Mouse (Mus musculus): ENCODE results near the gene Fasn. TPM values are rescaled to one million over a fixed set of nuclear protein-coding genes. Genes with fewer than 3 reads are reported as not detected.

Gene Fasn
- polyA plus RNA-seq, 1 experiment from 2014 or later, result 22.3 TPM

GRCm38 (mm10) chr11:120828416-120828815, 4.1 kb upstream of the Fasn start:
- DNase-seq (ENCODE audit: low spot score), result no peak

DNA sequence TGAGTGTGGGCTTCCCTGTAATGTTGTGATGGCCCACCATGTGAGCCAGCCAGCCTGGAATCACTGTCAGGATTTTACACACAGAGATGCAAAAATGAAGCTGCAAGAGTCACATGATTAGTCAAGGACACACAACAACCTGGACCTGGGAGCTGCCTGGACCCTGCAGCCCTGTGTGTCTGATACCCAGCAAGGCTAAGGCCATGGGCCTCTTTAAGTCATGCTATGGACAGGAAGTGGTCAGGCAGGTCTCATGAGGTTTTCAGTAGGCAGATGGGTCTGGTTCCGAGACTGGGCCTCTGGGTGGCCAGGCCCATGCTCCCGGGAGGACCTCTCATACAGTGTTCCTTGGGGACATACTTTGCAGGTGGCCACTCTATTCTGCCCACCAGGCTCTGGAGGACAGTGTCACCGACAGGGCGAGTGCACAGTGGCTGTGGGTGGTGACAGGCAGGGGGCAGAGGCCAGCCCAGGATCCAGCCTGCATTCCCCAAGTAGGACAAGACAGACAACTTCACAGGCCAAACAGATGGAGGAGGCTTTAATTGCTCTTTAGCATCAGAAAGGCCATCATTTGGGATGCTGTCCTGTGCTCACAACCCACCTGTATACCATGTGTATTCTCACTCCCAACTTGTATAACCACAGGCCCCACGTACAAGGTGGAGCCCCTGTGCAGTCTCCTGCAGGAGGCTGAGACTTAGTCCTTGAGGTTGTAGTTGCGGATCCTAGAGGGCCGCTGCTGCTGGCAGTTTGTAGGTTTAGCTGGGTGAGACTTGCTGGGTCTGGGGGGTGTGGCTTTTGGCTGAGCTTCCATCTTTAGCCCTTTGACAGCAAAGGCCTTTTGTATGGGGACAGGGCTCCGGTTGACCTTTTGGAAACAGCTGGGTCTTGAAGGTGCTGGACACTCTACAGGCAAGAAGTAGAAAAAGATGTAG, 1.9 kb upstream of the Fasn start:
- DNase-seq (ENCODE audit: low spot score), result no peak

DNA sequence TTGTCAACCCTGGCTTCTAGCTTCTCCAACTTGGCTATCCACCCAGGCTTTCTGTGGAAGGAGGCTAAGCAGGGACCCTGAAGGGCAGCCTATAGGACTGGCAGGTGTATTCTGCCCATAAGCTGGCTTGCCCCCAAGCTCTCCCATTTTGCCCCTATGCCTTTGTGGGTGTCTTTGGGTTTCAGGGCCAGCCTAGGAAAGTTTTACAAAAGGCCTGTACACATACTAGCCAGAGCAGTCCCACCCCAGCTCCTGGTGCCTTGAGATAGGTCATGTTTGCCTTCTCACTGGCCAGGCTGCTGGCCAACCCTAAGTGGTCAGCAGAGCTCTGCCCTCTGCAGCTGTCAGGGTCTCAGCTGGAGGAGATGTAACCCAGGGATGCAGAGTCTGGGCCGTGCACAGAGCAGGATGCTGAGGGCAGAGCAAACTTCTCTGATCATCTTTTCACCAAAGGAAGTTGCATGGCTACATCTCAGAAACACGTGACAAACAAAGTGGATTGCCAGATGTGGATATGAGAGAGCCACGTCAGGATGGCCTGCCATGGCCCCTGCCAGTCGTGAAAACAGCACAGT, 1.0 kb upstream of the Fasn start:
- DNase-seq (ENCODE audit: low spot score), result peak; percentile 59

DNA sequence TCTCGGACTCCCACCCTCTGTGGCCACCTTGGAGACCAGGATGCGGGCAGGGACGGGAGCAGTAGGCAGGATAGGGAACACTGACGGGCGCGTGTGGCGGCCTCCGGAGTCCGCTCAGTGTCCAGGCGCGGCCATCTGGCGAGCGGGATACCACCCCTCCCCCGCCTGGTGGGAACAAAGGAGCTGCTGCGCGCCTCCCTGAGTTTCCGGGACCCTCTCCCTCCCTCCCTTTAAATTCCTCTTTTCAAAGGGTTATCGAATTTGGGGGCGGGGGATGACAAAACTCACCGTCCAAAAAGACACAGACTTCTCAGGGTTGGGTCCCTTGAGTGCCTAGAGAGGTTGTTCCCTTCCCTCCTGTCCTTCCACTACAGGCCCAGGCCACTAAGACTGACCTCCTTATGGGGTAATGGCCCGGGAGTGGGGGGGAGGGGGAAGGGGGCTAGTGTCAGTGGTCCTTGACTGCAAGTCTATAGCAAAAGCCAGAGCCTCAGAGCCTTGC, 491 bp upstream of the Fasn start:
- no peak for DNase-seq (ENCODE audit: low spot score)

DNA sequence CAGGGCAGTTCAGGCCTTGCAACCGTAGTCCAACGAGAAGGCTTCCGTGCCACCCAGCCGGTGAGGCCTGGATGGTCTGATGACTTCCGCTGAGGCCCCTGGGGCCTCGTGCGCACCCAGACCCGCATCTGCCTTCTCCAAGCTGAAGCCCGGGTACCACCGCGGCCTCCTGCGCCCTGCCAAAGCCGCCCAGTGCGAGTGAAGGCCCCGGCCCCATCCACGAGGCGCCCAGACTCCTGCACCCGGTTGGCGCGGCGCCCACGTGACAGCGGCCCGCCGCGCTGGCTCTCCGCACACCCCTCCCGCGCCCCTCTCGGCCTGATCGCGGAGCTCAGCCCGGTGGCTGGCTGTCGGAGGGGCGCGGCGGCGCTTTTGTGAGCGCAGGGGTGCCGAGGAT, 798 bp downstream of the Fasn start:
- DNase-seq (ENCODE audit: low spot score), result peak; percentile 50

DNA sequence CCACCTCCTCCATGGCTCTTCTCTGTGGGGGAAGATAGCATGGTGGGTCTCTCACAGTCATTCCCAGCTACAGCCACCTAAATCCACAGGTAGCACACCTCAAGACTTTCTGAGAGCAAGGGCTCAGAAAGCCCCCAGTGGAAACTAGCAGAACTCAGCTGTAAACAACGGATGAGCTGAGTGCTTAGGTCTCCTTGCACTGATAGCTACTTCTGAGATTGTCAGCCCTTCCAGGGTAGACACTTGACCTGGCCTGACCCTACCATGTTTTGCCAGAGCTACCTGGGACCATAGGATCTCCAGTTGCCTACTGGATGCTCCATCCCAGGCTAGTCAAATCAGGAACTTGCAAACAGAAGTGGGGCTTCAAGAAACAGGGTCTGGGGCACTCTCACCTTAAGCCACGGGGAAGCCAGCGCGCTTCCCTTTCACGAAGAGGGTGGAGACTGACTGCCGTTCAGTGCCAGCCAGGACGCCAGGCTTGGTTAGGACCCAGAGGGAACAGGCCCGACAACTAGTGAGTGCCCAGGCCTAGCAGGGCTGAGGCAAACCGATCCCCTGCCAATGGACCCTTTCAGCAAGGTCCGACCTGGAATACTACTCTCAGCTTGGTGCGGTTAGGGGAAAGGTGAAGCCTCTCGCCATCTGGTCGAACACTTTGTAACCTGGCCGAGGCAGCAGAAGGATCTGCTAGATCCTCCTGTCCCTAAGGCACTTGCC, 1.4 kb downstream of the Fasn start:
- peak; percentile 37 for DNase-seq (ENCODE audit: low spot score)

- no peak for DNase-seq (ENCODE audit: low spot score)
These were observed 2.0 kb downstream of the Fasn start for GRCm38 (mm10) chr11:120822321-120822720.

DNA sequence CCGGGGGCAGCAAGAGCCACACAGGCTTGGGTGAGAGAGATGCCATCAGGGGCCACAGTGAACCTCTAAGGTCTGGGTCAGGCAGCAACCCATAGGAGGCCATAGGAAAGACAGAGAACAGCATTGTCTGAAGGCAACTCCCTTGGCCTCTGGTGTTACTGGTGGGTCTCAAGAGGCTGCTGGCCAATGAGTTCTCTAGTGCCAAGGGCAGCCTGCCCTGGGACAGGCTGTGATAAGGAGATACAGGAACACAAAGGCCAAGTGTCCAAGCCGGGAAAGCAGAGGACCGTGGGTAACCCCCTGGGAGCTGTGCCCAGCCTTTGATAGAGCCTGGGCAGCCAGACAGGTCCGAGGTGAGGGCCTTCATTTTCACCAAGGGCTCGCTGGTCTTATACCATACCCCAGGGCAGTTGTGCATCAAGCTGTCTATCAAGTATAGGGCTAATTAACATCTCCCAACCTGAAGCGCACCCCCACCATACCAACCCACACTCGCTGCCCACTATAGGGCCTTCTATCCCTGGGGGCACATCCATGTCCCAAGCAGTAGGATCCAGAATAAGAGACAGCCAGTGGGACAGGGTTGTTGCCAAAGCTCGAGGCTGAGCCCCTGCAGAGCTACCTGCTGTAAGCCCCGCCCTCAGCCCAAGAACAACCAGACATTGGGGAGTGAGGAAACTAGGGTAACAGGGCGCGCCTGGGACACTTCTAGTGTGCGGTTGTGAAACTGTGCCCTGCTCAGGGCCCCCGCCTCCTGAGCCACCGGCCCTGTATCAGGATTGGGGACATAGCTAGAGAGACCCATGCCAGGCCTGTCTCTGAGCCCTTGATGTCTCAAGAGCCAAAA, 3.0 kb downstream of the Fasn start:
- DNase-seq (ENCODE audit: low spot score), result no peak

DNA sequence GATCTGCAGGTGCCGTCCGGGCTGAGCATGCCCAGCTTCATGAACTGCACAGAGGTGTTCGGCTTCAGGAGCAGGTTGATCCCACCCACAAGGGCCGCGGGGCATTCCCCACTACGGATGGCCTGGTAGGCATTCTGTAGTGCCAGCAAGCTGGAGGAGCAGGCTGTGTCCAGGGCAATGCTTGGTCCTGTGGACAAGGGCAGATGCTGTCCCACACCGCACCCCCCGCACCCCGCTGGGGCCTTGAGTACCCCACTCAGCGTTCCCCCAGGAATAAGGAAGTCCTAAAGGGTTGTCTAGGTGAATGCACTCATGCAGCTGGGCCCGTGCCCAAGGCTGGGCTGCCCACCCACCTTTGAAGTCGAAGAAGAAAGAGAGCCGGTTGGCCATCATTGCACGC, 3.8 kb downstream of the Fasn start:
- DNase-seq (ENCODE audit: low spot score), result no peak

DNA sequence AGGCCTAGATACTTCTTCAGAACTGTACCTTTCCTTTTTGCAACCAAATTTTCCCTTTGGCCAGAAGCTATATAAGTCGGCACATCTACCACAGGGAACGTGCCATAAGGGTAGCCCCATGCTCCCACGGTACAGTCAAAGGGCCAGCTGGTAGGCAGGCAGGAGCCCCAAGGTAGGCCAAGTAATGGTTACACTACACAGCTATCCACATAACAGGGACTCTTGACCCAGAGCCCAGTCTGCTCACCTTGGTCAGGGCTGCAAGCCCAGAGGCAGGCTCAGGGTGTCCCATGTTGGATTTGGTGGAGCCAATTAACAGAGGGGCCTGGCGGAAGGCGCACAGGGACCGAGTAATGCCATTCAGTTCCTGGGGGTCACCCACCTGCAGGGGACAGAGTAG, 4.8 kb downstream of the Fasn start:
- DNase-seq (ENCODE audit: low spot score), result no peak

DNA sequence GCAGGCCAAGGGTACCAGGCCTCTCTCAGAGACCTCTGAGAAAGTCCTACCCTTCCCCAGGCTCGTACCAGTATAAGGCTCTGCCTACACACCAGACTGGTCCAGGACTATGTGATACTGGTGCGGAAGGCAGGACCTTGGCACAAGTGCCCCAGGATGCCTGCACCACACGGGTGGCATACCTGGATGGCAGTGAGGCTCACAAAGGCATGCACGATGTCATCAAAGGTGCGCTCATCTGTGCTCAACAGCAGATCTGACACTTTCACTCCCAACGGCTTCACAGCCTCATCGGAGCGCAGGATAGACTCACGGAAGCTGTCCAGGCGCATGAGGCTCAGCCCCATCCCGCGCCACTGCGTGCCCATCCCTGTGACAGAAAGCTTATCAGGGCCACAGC, 6.1 kb downstream of the Fasn start:
- no peak for DNase-seq (ENCODE audit: low spot score)

DNA sequence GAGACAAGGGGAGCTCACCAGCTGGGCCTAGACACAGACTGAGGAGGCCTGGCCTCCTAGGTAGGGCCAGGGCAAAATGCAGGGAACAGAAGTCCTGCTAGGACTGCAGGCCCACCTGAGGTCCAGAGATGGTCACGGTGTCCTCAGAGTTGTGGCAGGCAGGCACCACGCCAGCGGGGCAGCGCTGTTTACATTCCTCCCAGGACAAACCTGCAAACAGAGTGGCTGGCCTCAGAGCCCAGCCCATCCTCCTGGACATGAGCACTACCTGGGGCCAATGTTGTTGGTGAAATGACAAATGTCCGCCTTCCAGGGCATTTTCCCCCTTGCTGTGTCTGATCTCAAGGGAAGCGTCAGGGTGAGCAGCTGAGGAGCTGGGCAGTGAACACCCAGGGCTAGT, 7.0 kb downstream of the Fasn start:
- DNase-seq (ENCODE audit: low spot score), result no peak

DNA sequence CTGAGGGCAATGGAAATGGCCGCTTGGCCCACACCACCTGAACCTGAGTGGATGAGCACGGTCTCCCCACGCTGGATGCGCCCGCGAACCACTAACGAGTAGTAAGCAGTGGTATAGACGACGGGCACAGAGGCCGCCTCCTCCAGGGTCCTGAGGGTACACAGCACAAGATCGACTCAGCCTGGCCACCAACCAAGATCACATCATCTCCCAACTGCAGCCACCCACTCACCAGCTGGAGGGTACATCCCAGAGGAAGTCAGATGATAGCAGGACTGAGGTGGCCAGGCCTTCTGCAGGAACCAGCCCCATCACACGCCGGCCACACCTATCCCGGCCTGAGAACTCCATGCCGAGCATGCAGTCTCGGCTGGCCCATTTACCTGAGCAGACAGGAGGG, 12.3 kb downstream of the Fasn start:
- no peak for DNase-seq (ENCODE audit: low spot score)

GRCm38 (mm10) chr11:120808010-120808409, 16.3 kb downstream of the Fasn start:
- DNase-seq (ENCODE audit: low spot score), result no peak

DNA sequence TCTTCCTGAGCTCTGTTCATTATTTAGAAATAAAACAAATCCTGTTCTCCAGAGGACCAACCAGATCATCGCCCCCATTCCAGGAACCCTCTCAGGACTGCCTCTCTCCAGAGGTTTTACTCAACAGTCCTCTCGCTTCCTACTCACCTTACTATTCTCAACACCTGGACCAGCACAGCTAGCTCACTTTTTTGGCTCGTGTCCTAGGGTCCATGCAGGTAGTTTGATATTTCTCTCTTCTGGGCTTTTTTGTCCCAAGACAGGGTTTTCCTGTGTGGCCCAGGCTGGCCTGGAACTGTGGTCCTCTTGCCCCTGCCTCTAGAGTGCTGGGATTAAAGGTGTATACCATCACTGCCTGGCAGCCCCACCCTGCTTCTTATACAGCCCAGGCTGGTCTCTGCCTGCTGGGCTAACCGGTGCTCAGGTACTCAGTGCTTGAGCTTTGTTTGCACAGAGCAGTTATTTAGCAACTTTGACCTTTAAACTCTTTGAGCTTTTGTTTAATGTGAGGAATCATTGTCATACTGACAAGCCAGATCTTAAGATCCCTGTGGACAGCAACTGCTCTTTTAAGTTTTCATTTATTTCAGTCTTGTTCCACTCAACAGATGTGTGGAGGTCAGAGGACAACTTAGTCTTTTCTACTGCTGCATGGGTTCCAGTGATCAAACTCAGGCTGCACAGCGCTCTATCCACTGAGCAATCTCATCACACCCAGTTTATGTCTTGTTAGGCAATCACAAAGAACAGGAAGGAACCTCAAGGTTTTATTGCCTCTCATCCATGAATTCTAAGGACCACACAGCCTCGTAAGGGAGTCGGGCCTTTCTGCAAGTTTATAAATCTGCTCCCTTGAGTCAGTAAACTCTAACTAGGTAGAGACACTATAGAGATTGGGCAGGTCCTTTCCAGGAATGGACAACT, 18.7 kb downstream of the Fasn start:
- no peak for DNase-seq (ENCODE audit: low spot score)

DNA sequence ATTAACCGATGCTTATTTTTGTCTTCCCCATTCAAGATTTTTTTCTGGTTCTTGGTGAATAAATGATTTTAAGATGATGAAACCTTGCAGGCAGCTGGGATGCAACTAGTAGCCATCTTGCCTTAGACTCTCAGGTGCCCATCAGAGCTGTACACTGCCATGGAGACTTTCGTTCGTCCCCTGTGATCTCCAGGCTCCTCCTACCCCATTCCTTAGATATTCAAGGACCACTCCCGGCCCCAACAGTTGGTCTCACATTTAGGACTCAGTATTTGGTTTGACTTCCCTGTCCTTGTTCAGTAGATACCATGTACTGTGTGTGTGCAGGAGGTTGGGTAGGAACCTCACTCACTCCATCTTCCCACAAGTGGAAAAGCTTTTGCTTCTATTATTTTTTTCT, 19.6 kb downstream of the Fasn start:
- DNase-seq (ENCODE audit: low spot score), result no peak

- no peak for DNase-seq (ENCODE audit: low spot score)
These were observed 20.1 kb downstream of the Fasn start for GRCm38 (mm10) chr11:120804274-120804673.

DNA sequence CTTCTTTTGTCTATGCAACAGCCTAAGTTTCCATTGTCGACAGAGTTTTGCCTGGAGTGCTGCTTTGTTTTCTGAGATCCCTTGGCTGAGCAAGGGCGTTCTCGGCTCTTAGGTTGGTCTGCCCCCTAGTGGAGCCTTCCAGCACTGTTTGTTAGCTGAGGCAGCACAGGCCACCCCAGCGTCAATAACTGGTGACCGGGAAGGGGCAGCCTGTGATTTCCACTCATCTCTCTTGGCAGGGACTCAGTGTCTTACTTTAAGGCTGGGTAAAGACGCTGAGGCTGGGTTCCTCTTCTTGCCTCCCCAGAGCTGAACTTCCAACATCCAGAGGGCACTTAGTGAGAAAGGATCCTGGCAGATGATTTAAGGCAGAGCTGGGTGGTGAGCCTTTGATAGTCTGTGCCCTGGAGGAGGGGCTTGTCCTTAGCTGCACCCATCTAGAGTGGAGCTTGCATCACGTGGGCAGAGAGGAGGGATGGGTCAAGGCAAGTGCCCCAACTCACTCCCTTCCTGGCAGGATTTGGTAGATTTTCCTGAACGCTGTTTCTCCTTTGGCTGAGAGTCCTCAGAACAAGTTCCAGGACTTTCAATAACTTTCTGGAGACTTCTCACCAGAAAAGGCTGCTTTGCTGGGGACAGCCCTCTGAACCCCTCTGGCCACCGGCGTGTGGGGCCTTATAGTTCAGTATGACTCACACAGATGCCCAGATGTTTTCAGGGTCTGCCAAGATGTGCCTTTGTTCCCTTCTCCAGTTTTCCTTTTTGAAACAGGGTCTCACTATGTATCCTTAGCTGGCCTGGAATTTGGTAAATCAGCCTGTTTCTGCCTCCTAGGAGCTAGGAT, 24.1 kb downstream of the Fasn start:
- DNase-seq (ENCODE audit: low spot score), result peak; percentile 83

DNA sequence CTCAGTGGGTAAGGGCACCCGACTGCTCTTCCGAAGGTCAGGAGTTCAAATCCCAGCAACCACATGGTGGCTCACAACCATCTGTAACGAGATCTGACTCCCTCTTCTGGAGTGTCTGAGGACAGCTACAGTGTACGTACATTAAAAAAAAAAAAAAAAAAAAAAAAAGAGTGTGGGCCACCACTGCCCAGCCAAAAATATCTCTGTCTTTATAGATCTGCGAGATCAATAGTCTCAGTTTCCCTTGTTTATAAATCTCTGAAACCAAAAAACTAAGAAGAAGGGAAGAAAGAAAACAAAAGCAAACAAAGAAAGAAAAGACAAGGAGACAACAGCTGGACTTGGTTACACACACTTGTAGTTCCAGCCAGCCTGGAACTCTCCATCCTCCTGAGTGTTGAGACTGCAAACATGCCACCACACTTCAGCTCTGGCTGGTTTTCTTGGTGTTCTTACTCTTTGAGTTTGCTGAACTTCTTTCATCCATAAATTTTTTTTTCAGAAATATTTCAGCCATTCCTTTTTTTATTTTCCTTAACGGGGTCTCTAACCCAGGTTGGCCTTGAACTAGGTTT, 24.9 kb downstream of the Fasn start:
- no peak for DNase-seq (ENCODE audit: low spot score)

Data from thymus, postnatal 0 days (tissue).